Mouse (Mus musculus): ENCODE data around the gene Prkag2.

DNA sequence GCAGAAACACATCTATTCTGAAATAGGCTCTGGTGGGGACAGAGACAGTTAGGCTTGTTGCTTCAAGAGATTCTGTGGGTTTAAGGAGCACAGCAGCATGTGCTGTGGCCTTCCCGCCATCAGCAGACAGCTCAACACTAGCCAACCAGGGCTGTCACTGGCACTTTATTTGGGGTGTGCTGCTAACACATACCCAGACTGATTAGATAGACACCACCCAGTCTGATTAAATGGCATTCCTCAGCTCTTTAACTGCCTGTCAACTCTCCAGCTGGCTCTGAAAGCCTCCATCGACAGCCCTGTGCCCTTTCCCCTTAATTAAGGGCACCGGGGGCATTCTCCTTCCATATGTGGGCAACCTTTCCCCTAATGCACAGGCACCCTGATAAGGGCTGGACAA is 118.2 kb downstream of the Prkag2 start:
- no peak for TF ChIP-seq CTCF (IDR thresholded peaks at IDR 0.05; ENCODE audit: low read depth)
- TF ChIP-seq EP300 (IDR thresholded peaks at IDR 0.05; ENCODE audit: low read depth), result no peak
